Mouse (Mus musculus) ES-Bruce4 (cell line): ENCODE data around the gene Olfr695.

Source experiments
- CTCF ChIP-seq: IDR thresholded peaks from one replicate; pipeline ENCODE4 v1.8.1; 2011; ENCODE audit warnings: low read depth, low read length
- POLR2A ChIP-seq: IDR thresholded peaks from one replicate; pipeline ENCODE4 v1.8.1; 2011; ENCODE audit warnings: low read length; ENCODE audit not compliant: insufficient read depth

DNA sequence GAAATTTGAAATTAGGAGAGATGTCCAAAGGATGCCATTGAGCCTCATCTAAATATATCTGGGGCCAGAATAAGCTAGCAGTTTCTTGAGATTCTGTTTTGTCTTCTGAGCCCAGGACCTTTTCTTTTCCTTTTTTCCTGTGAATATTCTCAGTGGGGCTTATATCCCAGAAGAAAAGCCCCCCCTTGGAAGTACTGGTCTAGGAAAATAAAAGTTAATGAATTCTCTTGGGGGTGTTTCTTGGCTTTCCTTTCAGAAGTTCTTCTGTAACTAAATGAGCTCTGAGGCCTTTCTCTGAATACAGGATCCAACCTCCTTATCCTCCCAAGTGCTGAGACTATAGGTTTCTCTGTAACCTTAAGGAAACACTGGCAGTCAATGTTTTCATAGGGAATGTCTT lies 39.1 kb upstream of the Olfr695 start, which contains the start of gene Olfr698:
- TF ChIP-seq POLR2A (no peak), CTCF (no peak)
